11 mouse cellular contexts compared by ENCODE assay signal in the genomic region with DNA sequence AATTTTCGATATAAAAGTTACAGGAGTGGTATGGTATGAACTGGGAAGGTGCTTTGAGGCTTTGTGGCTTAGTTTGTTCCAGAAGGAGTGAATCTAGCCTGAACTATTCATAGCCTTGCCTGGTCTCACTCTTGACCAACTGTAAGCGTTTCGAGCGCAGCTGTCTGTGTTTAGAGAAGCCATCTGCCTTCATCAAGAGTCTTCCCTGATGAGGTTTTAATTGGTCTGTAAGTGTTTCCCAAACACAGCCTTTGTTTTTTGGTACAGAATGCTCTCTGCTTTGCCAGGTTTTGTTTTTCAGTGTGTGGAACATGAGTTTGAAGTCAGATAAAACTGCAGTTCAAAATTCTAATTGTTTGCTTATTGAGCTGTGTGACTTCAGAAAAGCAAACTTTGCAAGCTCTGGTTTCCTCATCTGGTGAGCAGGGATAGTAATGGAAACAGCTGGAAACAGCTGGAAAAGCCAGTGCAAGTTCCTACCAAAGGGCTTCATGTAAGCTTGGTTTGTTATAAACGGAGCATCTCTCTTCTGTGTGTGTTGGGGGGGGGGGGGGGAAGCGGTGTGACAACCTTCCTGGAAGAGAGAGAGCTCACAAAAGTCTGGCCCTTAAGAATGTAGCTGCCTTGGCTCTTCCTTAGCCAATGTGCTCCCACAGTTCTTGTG.
A peak's percentile ranks its signal among the peaks of the same experiment; 100 is the strongest.
DNase-seq lines count a peak whose midpoint lies in the region; ATAC-seq lines count a peak whose summit lies in the region.
"Had no signal": no experiment of that assay in that cellular context is flagged by ENCODE, and none has a peak within 500 bp of the region (broad histone marks: within the 10 kb centered on the region; RNA-seq: fewer than 3 reads in every experiment).

No protein-coding gene starts in this region.

- peaks cover 15% of the 10 kb centered on the region for H3K4me1 ChIP-seq in hindbrain, embryonic 13.5 days (replicated peaks)
- H3K4me1 ChIP-seq in hindbrain, embryonic 12.5 days = peaks cover 4% of the 10 kb centered on the region; the same call in 1 of the 2 replicates
- H3K4me1 ChIP-seq in embryonic facial prominence, embryonic 14.5 days (ENCODE audit: control insufficient read depth, insufficient read depth, low read length) = peaks cover 20% of the 10 kb centered on the region
- peaks cover 5% of the 10 kb centered on the region; the same call in 1 of the 2 replicates for H3K4me1 ChIP-seq in intestine, embryonic 16.5 days (ENCODE audit: control insufficient read depth, insufficient read depth, low read length)

- H3K27me3 ChIP-seq in hindbrain, embryonic 13.5 days = no peaks in the 10 kb centered on the region
- H3K27me3 ChIP-seq in hindbrain, embryonic 12.5 days = no peaks in the 10 kb centered on the region
- no peaks in the 10 kb centered on the region for H3K27me3 ChIP-seq in embryonic facial prominence, embryonic 14.5 days (replicated peaks; ENCODE audit: control insufficient read depth, insufficient read depth, low read length)
- H3K27me3 ChIP-seq in intestine, embryonic 16.5 days (replicated peaks; ENCODE audit: control insufficient read depth, insufficient read depth, low read length) = no peaks in the 10 kb centered on the region

- H3K9ac ChIP-seq in hindbrain, embryonic 13.5 days = no peak overlapping the region
- no peak overlapping the region for H3K9ac ChIP-seq in hindbrain, embryonic 12.5 days
- H3K9ac ChIP-seq in embryonic facial prominence, embryonic 14.5 days (ENCODE audit: low read depth, low read length) = no peak overlapping the region
- no peak overlapping the region for H3K9ac ChIP-seq in intestine, embryonic 16.5 days (ENCODE audit: low read depth, low read length)
- H3K9ac ChIP-seq: liver, postnatal 0 days had no signal

- no peaks in the 10 kb centered on the region for H3K36me3 ChIP-seq in hindbrain, embryonic 13.5 days
- no peaks in the 10 kb centered on the region for H3K36me3 ChIP-seq in hindbrain, embryonic 12.5 days
- no peaks in the 10 kb centered on the region for H3K36me3 ChIP-seq in embryonic facial prominence, embryonic 14.5 days (ENCODE audit: control insufficient read depth, insufficient read depth, low read length)
- H3K36me3 ChIP-seq in intestine, embryonic 16.5 days (ENCODE audit: control insufficient read depth, insufficient read depth, low read length) = no peaks in the 10 kb centered on the region

- H3K27ac ChIP-seq in hindbrain, embryonic 13.5 days = no peak overlapping the region
- H3K27ac ChIP-seq in hindbrain, embryonic 12.5 days = no peak overlapping the region
- H3K27ac ChIP-seq in embryonic facial prominence, embryonic 14.5 days (replicated peaks; ENCODE audit: low read depth, low read length) = 0 out of 2 replicates have a peak overlapping the region, but pooled peaks have one; percentile 33
- peak overlapping the region; percentile 28; the same call in 1 of the 2 replicates for H3K27ac ChIP-seq in intestine, embryonic 16.5 days (ENCODE audit: low read length)
- H3K27ac ChIP-seq: heart, adult 2 months had no signal

- H3K9me3 ChIP-seq in hindbrain, embryonic 13.5 days = no peaks in the 10 kb centered on the region
- no peaks in the 10 kb centered on the region for H3K9me3 ChIP-seq in hindbrain, embryonic 12.5 days (replicated peaks)
- H3K9me3 ChIP-seq in embryonic facial prominence, embryonic 14.5 days (ENCODE audit: control insufficient read depth, low read length) = no peaks in the 10 kb centered on the region
- H3K9me3 ChIP-seq in intestine, embryonic 16.5 days (ENCODE audit: control insufficient read depth, low read length) = no peaks in the 10 kb centered on the region

- no peak overlapping the region for H3K4me2 ChIP-seq in hindbrain, embryonic 13.5 days
- H3K4me2 ChIP-seq in hindbrain, embryonic 12.5 days (replicated peaks) = no peak overlapping the region
- H3K4me2 ChIP-seq in embryonic facial prominence, embryonic 14.5 days (ENCODE audit: low read depth, low read length) = peak overlapping the region; percentile 46; the same call in 1 of the 2 replicates
- no peak overlapping the region for H3K4me2 ChIP-seq in intestine, embryonic 16.5 days (ENCODE audit: low read depth, low read length)

- peak; percentile 63 for DNase-seq in embryonic facial prominence, embryonic 14.5 days (ENCODE audit: low spot score)
- peak; percentile 37 for DNase-seq in lung, postnatal 25 days (ENCODE audit: low spot score)
- no peak for DNase-seq in frontal cortex, postnatal 25 days (ENCODE audit: low spot score in 2 of 2)
- DNase-seq: heart, adult 2 months; kidney, adult 2 months; liver, postnatal 0 days; thymus, postnatal 14 days had no signal

- WGBS in hindbrain, embryonic 13.5 days = 69% methylated on average over 6 of the region's 6 CpGs
- WGBS in hindbrain, embryonic 12.5 days = 77% methylated on average over 6 of the region's 6 CpGs
- 47% methylated on average over 5 of the region's 6 CpGs for WGBS in embryonic facial prominence, embryonic 14.5 days
- WGBS in intestine, embryonic 16.5 days = 54% methylated on average over 6 of the region's 6 CpGs

- ATAC-seq in hindbrain, embryonic 13.5 days (ENCODE audit: low FRiP score) = peak; percentile 27; the same call in 1 of the 2 replicates
- ATAC-seq in hindbrain, embryonic 12.5 days (ENCODE audit: low FRiP score) = no peak
- peak; percentile 41; the same call in 1 of the 2 replicates for ATAC-seq in embryonic facial prominence, embryonic 14.5 days (ENCODE audit: low read depth)
- peak; percentile 75 for ATAC-seq in intestine, embryonic 16.5 days
- no peak for ATAC-seq in cerebellum, adult (ENCODE audit: insufficient number of reproducible peaks, low FRiP score, low TSS enrichment)
- ATAC-seq: liver, postnatal 0 days had no signal

- no peak overlapping the region for H3K4me3 ChIP-seq in hindbrain, embryonic 13.5 days
- H3K4me3 ChIP-seq in hindbrain, embryonic 12.5 days = no peak overlapping the region
- H3K4me3 ChIP-seq in embryonic facial prominence, embryonic 14.5 days (ENCODE audit: low read depth, low read length) = no peak overlapping the region
- H3K4me3 ChIP-seq in intestine, embryonic 16.5 days (ENCODE audit: low read length) = no peak overlapping the region
- H3K4me3 ChIP-seq: heart, adult 2 months had no signal

Comparison
In these comparisons a context has a peak if more than half of its experiments do, and no peak if none do; other contexts are left out.
1. ATAC-seq: peak in hindbrain, embryonic 13.5 days (single experiment), embryonic facial prominence, embryonic 14.5 days (single experiment) and intestine, embryonic 16.5 days (single experiment); none in hindbrain, embryonic 12.5 days (single experiment) and cerebellum, adult (single experiment).
2. H3K27ac ChIP-seq: peak in embryonic facial prominence, embryonic 14.5 days (single experiment) and intestine, embryonic 16.5 days (single experiment); none in hindbrain, embryonic 13.5 days (single experiment) and hindbrain, embryonic 12.5 days (single experiment).
3. DNase-seq: peak in embryonic facial prominence, embryonic 14.5 days (single experiment) and lung, postnatal 25 days (single experiment); none in frontal cortex, postnatal 25 days (0 of 2).